Mouse (Mus musculus) heart, postnatal 25 days (tissue): ENCODE results near the gene Psmb8. TPM values are rescaled to one million over a fixed set of nuclear protein-coding genes. Genes with fewer than 3 reads are reported as not detected.
A peak's percentile ranks its signal among the peaks of the same experiment; 100 is the strongest.
"Not testable (repeated sequence)": the region's sequence is repeated elsewhere in the genome, so short reads cannot be mapped to it uniquely, and the experiment has no call there.

Experiments used
- DNase-seq: peaks from one replicate; pipeline ENCODE4 v3.0.0; 2022; ENCODE audit warnings: low spot score
- intact Hi-C: fragments of 180-260 bp; cut with DNase I; formaldehyde crosslinking; loops from one replicate; pipeline ENCODE4 v1.15.1; 2025
- total RNA-seq, 2 experiments: library from RNA; stranded (reverse); gene quantifications; 2 replicates each; pipeline ENCODE4 v1.2.3; 2021

Gene Psmb8
- total RNA-seq, 2 experiments from 2014 or later: 9.7 to 11.8 TPM

DNA sequence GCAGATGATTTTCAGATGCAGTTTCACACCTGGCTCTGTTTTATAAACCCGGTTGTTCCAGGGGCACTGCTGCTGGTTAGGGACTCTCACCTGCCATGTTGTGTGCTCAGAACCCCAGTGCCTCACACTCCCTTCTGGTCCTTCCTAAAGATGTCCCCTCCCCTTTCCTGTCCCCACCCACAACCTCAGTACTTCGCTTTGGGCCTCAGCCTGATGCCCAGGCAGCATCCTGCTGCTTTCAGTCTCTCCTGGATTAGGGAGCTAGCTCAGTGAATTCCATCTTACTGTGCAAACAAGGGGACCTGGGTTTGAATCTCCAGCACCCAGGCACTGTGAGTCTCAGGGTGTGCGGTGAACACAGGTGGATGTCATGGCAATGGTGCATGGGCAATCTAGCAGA, 9.9 kb downstream of the Psmb8 start:
- no peak for DNase-seq
- intact Hi-C loops: loop anchor here (10.0 kb wide), 1 partner anchor 957 kb away; the partner anchor contains the start of gene Prrc2a

DNA sequence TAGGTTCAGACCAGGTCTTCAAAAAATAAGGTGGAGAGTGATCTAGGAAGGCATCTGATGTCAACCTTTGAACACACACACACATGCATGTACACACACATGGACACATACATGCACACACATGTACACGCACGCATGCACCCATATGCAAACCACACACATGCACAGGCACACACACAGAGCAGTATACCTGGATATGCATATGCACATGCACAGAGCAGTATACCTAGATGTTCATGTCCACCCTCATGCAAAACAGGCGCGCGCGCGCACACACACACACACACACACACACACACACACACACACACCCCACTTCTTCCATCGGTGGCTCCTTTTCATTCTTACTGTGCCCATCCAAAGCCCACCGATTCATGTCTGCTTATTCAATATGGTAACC, 10.3 kb downstream of the Psmb8 start:
- DNase-seq: no peak

DNA sequence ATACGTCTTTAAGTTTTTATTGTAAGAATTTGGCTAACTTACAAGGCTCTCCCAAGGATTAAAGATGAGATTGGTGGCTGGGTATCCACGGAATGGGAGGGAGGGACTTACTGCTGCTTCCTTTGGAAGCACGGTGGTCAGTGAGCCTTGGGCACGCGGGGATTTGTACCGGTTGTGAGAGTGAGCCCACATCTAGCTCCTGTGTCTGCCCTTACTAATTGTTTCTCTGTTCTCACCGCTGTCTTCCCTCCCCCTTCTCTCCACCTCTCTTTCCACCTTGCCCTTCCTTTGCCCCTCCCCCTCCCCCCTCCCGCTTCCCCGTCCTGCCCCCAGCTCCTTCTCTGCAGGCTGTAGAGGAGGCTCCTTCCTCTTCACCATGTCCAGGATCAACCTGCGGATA, 10.9 kb downstream of the Psmb8 start:
- intact Hi-C loops: loop anchor here (10.0 kb wide), 1 partner anchor 956 kb away; the partner anchor contains the start of gene Prrc2a
- DNase-seq: no peak

More for the DNA sequence above, 10.3 kb downstream of the Psmb8 start:
- intact Hi-C loops: loop anchor here (10.0 kb wide), 1 partner anchor 957 kb away; the partner anchor contains the start of gene Prrc2a

DNA sequence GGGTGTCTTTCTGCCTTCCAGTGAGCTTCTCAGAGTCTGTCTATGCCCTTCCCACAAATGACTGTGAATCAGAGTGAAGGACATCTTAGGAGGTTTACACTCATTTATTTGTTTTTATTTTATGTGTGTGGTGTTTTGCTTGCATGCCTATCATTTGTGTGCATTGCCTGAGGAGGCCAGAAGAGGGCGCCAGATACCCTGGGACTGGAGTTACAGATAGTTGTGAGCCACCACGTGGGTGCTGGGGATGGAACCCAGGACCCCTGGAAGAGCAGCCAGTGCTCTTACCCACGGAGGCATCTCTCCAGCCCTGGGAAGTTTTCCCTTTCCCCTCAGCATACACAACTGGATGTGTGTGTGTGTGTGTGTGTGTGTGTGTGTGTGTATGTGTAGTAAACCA, 12.2 kb downstream of the Psmb8 start:
- intact Hi-C loops: loop anchor here (10.0 kb wide), 1 partner anchor 955 kb away; the partner anchor contains the start of gene Prrc2a
- DNase-seq: no peak

DNA sequence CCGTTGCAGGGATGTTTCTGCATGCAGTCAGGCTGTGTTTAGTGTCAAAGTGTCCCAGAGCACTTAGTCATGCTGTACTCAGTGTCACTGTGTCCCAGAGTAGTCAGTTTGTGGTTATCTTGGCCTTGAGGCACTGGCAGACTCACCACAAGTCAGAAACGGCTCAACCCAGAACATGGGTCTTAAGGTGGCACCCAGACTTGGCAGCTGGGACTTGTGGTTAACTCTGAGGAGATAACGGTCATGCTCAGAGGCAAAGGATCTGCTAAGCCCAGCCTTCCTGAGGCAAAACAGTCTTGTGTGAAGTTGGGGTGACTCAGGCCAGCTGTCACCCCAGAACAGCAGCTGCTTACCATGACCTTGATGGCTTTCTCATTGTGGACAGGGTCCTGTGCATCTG, 13.1 kb downstream of the Psmb8 start:
- DNase-seq: no peak
- intact Hi-C loops: no loop called here

DNA sequence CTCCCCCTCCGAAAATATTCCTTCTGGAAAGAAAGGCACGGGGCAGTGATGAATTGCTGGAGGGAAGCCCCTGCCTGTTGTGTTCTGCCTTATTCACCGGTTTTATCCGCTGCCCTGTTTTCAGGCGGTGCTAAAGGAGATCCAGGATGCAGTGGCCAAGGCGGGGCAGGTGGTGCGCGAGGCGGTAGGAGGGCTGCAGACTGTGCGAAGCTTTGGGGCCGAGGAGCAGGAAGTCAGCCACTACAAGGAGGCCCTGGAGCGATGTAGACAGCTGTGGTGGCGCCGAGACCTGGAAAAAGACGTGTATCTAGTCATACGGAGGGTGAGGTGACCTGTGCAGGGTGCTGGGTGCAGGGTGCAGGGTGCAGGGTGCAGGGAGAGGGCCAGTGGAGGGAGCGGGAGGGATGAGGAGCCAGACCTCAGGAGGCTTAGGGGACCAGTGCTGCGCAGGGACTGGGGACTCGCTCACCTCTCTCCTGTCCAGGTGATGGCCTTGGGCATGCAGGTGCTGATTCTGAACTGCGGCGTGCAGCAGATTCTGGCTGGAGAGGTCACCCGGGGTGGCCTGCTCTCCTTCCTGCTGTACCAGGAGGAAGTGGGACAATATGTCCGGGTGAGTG, 14.3 kb downstream of the Psmb8 start:
- no peak for DNase-seq
- intact Hi-C loops: no loop called here

DNA sequence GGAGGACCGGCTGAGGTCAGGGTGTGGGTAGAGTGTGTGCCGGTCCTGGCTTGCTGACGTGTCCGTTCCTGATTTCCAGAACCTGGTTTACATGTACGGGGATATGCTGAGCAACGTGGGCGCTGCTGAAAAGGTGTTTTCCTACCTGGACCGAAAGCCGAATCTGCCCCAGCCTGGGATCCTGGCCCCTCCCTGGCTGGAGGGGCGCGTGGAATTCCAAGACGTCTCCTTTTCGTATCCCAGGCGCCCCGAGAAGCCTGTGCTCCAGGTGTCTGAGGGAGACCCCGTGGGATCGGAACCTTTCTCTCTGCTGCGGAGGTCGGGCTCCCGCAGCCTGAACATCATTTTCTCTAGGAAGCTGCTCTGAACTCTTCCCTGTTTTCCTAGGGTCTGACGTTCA, 16.4 kb downstream of the Psmb8 start:
- intact Hi-C loops: no loop called here
- DNase-seq: no peak

DNA sequence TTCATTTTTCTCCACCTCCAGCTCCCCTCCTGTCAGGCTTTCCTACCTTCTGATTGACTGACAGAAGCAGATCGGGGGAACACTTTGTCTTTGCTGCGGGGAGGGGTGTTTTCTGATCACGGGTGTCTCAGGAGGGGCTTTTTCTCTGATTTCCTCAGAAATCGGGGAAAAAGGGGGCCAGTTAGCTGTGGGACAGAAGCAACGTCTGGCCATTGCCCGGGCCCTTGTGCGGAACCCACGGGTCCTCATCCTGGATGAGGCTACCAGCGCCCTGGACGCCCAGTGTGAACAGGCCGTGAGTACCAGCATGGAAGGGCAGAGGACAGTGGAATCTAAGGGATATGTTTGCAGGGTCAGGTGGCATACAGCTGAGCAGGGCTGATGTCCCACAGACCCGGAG, 17.7 kb downstream of the Psmb8 start:
- no peak for DNase-seq
- intact Hi-C loops: no loop called here

DNA sequence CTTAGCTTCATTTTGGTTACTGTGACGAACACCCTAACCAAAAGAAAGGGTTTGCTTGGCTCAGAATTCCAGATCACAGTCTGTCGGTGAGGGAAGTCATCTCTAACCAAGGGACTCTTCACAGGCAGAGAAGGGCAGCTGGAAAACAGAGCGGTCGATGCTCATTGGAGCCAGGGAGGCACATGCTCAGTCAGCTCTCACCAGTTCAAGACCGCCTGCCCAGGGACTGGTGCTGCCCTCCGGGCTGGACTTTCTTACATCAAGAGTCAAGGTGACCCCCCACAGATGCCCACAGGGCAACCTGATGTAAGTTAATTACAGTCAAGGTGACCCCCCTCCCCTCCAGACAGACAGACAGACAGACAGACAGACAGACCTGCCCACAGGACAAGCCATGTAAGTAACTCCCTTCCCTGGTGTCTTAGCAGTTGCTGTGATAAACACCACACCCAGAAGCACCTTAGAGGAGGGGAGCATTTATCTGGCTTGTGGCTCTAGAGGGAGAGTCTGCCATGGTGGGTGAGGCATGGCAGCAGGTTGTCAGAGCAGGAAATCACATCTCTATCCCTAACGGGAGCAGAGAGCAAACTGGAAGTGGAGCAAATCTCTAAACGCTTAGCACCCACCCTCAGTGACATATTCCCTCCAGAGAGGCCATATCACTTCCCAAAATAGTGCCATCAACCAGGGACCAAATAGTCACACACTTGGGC, 19.9 kb downstream of the Psmb8 start:
- intact Hi-C loops: no loop called here

DNA sequence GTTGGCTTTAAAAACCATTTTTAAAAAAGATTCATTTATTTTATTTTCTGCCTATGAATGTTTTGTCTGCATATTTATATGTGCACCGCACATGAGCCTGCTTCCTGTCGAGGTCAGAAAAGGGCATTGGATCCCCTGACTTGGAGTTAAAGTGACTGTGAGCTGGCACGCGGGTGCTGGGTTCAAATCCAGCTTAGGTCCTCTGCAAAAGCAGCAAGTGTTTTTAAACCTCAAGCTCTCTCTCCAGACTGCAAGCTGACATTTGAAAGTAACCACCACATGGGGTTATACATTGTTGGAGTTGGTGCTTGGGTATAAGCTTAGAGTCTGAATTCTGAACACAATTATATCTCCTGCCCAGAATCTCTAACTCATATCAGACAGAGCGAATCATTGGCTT, 20.5 kb downstream of the Psmb8 start:
- no peak for DNase-seq

More for the DNA sequence above, 19.9 kb downstream of the Psmb8 start:
- no peak for DNase-seq

DNA sequence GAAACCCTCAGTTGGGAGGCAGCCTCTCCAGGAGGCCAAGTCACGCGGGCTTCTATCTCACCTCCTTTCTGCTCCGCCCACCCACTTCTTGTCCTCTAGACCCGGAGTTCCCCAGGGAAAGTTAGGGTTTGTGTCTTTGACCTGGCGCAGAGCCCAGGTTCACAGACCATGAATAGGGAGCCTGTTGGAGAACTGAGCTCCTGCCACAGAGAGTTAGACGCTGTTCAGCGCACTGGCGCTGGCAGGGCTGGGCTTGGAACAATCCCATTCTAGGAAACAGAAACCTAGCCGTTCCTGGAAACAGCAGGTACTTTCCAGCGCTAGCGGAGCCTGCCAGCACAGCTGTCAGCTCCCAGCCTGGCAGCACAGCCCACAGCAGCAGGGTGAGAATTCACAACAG, 21.2 kb downstream of the Psmb8 start:
- intact Hi-C loops: no loop called here

More for the DNA sequence above, 20.5 kb downstream of the Psmb8 start:
- intact Hi-C loops: no loop called here

DNA sequence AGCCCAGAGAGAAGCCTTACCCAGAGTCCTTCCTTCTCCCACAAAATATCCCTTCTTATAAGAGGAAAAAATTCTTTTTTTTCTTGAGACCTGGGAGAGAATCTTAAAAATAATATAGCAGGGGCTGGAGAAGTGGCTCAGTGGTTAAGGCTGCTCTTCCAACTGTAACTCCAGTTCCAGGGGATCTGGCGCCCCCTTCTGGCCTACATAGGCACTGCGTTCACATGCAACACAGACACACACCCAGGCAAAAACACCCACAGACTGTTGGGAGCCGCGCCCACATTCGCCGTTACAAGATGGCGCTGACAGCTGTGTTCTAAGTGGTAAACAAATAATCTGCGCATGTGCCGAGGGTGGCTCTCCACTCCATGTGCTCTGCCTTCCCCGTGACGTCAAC, 21.6 kb downstream of the Psmb8 start:
- DNase-seq, intact Hi-C loops: not testable (repeated sequence)

More for the DNA sequence above, 21.2 kb downstream of the Psmb8 start:
- peak; percentile 71 for DNase-seq

DNA sequence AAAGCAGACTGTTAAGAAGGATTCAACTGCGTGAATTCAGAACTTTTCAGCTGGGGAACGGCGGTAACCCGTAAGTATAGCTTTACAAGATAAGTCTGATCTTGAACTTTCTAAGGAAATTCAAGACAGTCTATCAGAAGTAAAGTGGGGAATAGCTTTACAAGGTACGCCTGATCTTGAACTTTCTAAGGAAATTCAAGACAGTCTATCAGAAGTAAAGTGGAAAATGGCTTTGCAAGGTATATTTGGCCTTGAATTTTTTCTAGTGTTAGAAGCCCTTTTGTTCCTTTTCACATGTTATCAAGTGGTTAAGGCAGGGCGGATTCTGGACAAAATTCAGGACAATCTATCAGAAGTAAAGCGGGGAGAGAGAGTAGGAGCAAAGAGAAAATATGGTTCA, 22.3 kb downstream of the Psmb8 start:
- intact Hi-C loops: not testable (repeated sequence)
- DNase-seq: peak; percentile 19

DNA sequence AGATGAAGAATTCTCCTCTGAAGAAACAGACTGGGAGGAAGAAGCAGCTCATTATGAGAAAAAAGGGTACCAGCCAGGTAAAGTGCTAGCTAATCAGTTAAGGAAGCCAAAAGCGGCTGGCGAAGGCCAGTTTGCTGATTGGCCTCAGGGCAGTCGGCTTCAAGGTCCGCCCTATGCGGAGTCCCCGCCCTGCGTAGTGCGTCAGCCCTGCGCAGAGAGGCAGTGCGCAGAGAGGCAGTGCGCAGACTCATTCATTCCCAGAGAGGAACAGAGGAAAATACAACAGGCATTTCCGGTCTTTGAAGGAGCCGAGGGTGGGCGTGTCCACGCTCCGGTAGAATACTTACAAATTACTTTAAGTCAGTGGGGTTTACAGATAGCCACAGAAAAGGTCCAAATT, 22.9 kb downstream of the Psmb8 start:
- intact Hi-C loops: not testable (repeated sequence)
- DNase-seq: peak; percentile 10

DNA sequence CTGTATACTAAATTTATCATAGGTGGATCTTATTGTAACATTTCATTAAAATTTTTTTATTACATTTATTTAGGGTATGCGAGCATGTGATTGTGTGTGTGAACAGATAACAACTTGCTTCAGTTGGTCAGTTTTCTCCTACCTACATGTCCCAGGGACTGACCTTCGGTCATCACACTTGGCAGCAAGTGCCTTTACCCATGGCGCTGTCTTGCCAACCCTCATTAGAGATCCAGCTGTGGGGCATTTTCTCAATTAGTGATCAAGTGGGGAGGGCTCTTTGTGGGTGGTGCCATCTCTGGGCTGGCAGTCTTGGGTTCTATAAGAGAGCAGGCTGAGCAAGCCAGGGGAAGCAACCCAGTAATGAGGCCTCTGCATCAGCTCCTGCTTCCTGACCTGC, 27.3 kb downstream of the Psmb8 start:
- intact Hi-C loops: no loop called here

DNA sequence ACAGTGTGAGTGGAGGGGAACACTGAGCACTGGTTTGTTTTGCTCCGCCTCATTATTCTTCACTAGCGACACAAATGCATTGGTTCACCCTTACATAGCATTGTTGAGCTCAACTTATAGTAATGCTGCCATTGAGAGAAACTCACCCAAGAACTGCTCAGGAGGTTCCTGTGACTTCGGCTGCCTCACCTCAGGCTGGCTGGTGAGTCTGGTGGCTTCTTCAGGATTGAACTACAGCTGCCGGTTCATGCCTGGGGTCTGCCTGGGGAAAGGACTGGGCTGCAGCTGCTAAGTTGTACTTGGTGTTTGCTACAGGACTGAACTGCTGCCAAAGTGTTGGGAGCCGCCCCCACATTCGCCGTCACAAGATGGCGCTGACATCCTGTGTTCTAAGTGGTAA, 27.9 kb downstream of the Psmb8 start:
- intact Hi-C loops: no loop called here
- DNase-seq: no peak

More for the DNA sequence above, 27.3 kb downstream of the Psmb8 start:
- DNase-seq: no peak

DNA sequence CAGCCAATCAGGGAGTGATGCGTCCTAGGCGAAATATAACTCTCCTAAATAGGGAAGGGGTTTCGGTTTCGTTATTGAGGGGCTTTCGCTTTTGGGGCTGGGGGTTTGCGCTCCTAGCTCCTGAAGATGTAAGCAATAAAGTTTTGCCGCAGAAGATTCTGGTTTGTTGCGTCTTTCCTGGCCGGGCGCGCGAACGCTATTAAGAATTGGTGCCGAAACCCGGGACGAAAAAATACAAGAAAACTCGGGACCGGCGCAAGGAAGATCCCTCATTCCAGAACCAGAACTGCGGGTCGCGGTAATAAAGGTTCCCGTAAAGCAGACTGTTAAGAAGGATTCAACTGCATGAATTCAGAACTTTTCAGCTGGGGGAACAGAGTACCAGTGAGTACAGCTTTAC, 28.4 kb downstream of the Psmb8 start:
- DNase-seq, intact Hi-C loops: not testable (repeated sequence)

DNA sequence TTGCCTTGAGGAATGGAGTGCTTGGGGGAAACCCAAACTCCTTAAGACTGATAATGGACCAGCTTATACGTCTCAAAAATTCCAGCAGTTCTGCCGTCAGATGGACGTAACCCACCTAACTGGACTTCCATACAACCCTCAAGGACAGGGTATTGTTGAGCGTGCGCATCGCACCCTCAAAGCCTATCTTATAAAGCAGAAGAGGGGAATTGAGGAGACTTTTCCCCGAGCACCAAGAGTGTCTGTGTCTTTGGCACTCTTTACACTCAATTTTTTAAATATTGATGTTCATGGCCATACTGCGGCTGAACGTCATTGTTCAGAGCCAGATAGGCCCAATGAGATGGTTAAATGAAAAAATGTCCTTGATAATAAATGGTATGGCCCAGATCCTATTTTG, 33.5 kb downstream of the Psmb8 start:
- DNase-seq: peak; percentile 24
- intact Hi-C loops: not testable (repeated sequence)

DNA sequence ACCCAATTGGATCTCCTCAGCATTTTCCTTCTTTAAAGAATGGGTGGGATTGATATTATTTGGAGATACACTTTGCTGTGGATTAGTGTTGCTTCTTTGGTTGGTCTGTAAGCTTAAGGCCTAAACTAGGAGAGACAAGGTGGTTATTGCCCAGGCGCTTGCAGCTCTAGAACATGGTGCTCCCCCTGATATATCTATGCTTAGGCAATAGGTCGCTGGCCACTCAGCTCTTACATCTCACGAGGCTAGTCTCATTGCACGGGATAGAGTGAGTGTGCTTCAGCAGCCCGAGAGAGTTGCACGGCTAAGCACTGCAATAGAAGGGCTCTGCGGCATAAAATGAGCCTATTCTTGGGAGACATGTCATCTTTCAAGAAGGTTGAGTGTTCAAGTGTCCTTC, 34.5 kb downstream of the Psmb8 start:
- DNase-seq, intact Hi-C loops: not testable (repeated sequence)

DNA sequence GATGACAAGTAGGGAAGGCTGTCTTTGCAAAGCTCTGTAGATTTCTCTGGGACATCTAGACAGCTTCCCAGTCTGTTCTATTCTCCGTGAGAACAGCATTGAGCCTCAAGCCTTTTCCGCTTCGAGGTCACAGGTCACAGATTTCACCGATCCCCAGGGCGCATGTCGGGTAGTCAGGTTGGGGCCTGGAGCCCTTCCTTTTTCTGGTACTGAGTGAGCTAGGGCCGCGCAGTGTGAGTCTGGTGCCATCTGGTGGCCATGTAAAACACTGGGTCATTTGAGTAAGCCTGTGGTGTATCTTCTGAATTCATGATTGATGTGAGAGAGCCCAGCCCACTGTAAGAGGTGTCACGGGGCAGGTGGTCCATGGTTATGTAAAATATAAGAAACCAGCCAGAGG, 37.4 kb downstream of the Psmb8 start:
- intact Hi-C loops: loop anchor here (1.0 to 5.0 kb wide), 3 partner anchors 31 to 158 kb away; no protein-coding TSS in a partner anchor
- DNase-seq: peak; percentile 61

DNA sequence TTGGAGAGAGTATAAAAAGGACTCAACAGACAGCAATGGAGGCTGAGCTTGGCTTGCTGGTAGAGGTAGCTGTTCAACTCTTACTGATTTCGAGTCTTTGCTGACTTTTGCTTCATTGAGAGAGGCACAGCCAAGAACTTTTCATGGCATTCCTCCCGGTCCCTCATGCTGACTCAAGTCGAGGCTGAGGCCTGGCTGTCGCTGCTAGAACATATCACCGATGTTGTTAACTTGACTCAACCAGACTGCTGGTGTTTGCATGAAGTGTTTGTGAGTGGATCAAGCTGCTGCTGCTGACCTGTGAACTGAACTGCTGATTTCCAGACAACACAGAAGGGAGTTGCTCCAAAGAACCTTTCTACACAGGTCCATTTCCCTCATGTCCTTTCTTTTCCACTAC, 39.2 kb downstream of the Psmb8 start:
- intact Hi-C loops: loop anchor here (5.0 kb wide), 1 partner anchor 159 kb away; no protein-coding TSS in a partner anchor
- DNase-seq: no peak
